Mouse (Mus musculus): ENCODE results near the gene C2cd6. TPM values are rescaled to one million over a fixed set of nuclear protein-coding genes. Genes with fewer than 3 reads are reported as not detected.

The C2cd6 gene
- total and polyA plus RNA-seq, 2 experiments from 2014 or later = not detected

DNA sequence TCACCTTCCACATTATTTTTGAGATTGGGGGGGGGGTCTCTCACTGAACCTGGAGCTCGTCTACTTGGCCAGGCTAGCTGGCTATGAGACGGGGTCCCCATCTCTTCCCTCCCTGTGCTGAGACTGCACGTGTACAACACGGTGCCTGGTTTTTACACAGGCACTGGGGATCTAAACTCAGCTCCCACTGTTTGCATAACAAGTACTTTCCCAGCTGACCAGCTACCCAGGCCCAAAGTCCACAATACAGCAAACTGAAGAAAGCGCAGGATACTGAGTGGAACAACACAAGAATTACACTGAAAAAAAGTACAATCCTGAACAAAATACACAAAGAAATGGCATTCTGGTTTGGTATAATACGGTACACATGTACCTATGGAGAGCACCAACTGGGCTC, 7.4 kb upstream of the C2cd6 start:
- no peak overlapping the region for H3K27ac ChIP-seq
- H3K9me3 ChIP-seq (ENCODE audit: low read length) = no peaks in the 10 kb centered on the region
- H3K4me2 ChIP-seq (ENCODE audit: low read depth, low read length) = no peak overlapping the region
- TF ChIP-seq CTCF (IDR thresholded peaks at IDR 0.05; ENCODE audit: low read depth) = no peak
- DNase-seq (ENCODE audit: low spot score) (no peak), ATAC-seq (no peak)
- 94% methylated on average over 6 of the region's 6 CpGs for WGBS
- H3K4me1 ChIP-seq (ENCODE audit: insufficient read depth, low read length) = no peaks in the 10 kb centered on the region
- H3K4me3 ChIP-seq (ENCODE audit: low read length) = no peak overlapping the region
- H3K36me3 ChIP-seq (ENCODE audit: insufficient read depth, low read length) = peaks cover 21% of the 10 kb centered on the region
- H3K27me3 ChIP-seq (ENCODE audit: insufficient read depth, low read length) = no peaks in the 10 kb centered on the region
- no peak overlapping the region for H3K9ac ChIP-seq (replicated peaks; ENCODE audit: low read length)

DNA sequence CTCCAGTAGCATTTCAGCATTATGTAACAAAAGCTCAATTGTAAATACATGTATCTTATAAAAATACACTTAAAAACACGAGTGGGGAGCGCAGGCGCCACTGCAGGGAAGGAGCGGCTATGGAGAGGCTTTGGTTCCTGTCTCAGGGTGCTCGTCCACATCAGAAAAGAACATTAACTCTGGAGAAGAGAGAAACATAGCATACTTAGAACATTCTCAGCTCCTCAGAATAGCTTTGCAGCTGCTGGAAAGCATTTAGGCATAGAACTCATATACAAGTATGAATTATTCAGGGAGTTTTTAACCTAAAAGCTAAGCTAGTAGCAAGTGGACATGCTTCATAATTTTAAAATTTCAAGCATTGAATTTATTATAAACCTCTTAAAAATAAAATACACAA, 6.3 kb upstream of the C2cd6 start:
- ATAC-seq (no peak), DNase-seq (ENCODE audit: low spot score) (no peak)
- Histone ChIP-seq H3K4me2 (ENCODE audit: low read depth, low read length) (no peak overlapping the region), H3K4me3 (ENCODE audit: low read length) (no peak overlapping the region), H3K27ac (no peak overlapping the region), H3K27me3 (ENCODE audit: insufficient read depth, low read length) (no peaks in the 10 kb centered on the region), H3K9ac (replicated peaks; ENCODE audit: low read length) (no peak overlapping the region), H3K9me3 (ENCODE audit: low read length) (no peaks in the 10 kb centered on the region), H3K4me1 (ENCODE audit: insufficient read depth, low read length) (no peaks in the 10 kb centered on the region), H3K36me3 (ENCODE audit: insufficient read depth, low read length) (peaks cover 16% of the 10 kb centered on the region)
- no peak for TF ChIP-seq CTCF (IDR thresholded peaks at IDR 0.05; ENCODE audit: low read depth)
- 92% methylated on average over 5 of the region's 5 CpGs for WGBS

DNA sequence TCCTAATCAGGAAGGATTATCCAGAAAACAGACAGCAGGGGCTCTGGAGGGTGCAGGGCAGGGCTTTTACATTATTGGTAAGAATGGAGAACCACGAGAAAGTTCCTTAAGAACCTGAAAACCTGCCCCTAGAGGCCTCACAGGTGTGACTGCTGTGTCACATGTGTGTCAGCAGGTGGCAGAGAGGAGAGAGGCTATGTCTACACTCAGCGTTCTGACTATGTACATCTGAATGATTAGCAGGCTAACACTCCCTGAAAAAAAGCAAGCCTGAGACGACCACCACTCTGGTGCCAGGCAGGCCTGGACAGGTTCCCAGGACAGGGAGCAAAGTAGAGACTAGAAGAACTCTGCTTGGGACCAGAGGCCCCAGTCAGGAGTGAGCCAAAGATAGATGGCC, 23.8 kb downstream of the C2cd6 start:
- Histone ChIP-seq H3K27me3 (ENCODE audit: insufficient read depth, low read length) (no peaks in the 10 kb centered on the region), H3K27ac (no peak overlapping the region), H3K9ac (replicated peaks; ENCODE audit: low read length) (no peak overlapping the region), H3K4me3 (ENCODE audit: low read length) (no peak overlapping the region), H3K9me3 (ENCODE audit: low read length) (no peaks in the 10 kb centered on the region), H3K4me1 (ENCODE audit: insufficient read depth, low read length) (no peaks in the 10 kb centered on the region), H3K4me2 (ENCODE audit: low read depth, low read length) (no peak overlapping the region), H3K36me3 (ENCODE audit: insufficient read depth, low read length) (no peaks in the 10 kb centered on the region)
- no peak for ATAC-seq
- WGBS = 41% methylated on average over 3 of the region's 3 CpGs
- peak; percentile 25; the same call in 1 of the 2 replicates for TF ChIP-seq CTCF (IDR thresholded peaks at IDR 0.05; ENCODE audit: low read depth)
- DNase-seq (ENCODE audit: low spot score) = no peak

DNA sequence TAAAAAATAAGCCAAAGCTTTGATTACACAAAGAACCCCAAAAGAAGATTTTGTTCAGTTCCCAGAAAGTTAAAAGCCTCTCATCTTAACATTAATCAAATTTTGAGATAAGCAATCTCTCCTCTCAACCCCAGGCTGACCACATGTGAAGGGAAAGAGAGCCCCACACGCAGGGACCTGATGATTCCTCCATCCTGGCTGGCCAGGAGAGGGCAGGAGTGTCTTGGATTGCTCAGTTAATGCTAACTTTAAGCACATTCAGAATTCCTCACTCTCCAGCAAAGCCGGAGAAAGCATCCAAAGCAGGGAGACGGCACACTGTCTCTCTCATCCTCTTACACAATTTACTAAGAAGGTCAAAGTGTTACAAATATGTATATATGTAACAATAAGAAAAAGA, 26.7 kb downstream of the C2cd6 start:
- no peak; the same call in 1 of the 2 replicates for ATAC-seq
- peak; percentile 67 for DNase-seq (ENCODE audit: low spot score)
- no peak overlapping the region for H3K27ac ChIP-seq

DNA sequence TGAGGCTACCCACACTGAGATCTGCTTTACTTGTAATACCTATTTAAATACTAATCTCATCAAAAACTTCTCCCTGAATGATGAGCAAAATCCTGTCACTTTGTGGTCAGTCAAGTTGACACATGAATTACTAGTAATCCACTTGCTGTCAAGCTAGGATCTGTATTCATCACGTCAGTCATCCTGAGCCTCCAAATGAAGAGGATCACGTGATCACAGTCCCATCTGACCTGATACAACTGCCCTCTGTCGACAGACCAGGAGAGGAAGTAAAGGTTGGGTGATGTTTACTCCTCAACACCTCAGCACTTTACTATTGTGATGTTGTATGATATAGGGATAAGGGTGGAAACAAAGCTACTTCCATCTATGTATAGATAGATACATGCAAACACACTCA, 31.0 kb downstream of the C2cd6 start:
- ATAC-seq (no peak), DNase-seq (ENCODE audit: low spot score) (no peak)
- Histone ChIP-seq H3K27ac (no peak overlapping the region), H3K9ac (replicated peaks; ENCODE audit: low read length) (no peak overlapping the region), H3K4me2 (ENCODE audit: low read depth, low read length) (no peak overlapping the region), H3K36me3 (ENCODE audit: insufficient read depth, low read length) (no peaks in the 10 kb centered on the region), H3K27me3 (ENCODE audit: insufficient read depth, low read length) (no peaks in the 10 kb centered on the region), H3K4me3 (ENCODE audit: low read length) (no peak overlapping the region), H3K4me1 (ENCODE audit: insufficient read depth, low read length) (no peaks in the 10 kb centered on the region), H3K9me3 (ENCODE audit: low read length) (no peaks in the 10 kb centered on the region)
- 66% methylated on average over 3 of the region's 3 CpGs for WGBS
- TF ChIP-seq CTCF (IDR thresholded peaks at IDR 0.05; ENCODE audit: low read depth) = no peak

More for the DNA sequence above, 26.7 kb downstream of the C2cd6 start:
- 5% methylated on average over 3 of the region's 3 CpGs for WGBS
- H3K4me3 ChIP-seq (ENCODE audit: low read length) = no peak overlapping the region
- H3K9ac ChIP-seq (replicated peaks; ENCODE audit: low read length) = no peak overlapping the region
- no peaks in the 10 kb centered on the region for H3K27me3 ChIP-seq (ENCODE audit: insufficient read depth, low read length)
- TF ChIP-seq CTCF (IDR thresholded peaks at IDR 0.05; ENCODE audit: low read depth) = peak; percentile 70
- no peaks in the 10 kb centered on the region for H3K9me3 ChIP-seq (ENCODE audit: low read length)
- H3K36me3 ChIP-seq (ENCODE audit: insufficient read depth, low read length) = no peaks in the 10 kb centered on the region
- H3K4me2 ChIP-seq (ENCODE audit: low read depth, low read length) = no peak overlapping the region
- H3K4me1 ChIP-seq (ENCODE audit: insufficient read depth, low read length) = no peaks in the 10 kb centered on the region

DNA sequence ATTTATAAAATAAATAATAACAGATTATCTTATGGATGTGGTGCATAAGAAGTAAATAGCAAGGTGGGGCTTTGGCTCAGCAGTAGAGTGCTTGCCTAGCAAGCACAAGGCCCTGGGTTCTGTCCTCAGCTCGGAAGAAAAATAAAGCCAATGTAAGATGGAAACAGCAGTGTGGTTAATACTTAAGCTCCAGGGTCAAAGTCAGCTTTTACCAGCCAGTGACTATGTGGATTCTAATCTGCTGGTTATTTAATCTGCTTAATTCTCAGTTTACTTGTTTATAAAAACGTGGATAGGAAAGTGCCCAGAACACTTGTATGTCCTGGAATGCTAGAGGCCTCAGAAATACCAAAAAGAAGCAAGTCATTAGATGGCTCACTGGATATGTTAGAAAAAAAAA, 37.7 kb downstream of the C2cd6 start:
- Histone ChIP-seq H3K36me3 (ENCODE audit: insufficient read depth, low read length) (no peaks in the 10 kb centered on the region), H3K27ac (no peak overlapping the region), H3K27me3 (ENCODE audit: insufficient read depth, low read length) (no peaks in the 10 kb centered on the region), H3K9me3 (ENCODE audit: low read length) (no peaks in the 10 kb centered on the region), H3K9ac (replicated peaks; ENCODE audit: low read length) (no peak overlapping the region), H3K4me1 (ENCODE audit: insufficient read depth, low read length) (no peaks in the 10 kb centered on the region), H3K4me3 (ENCODE audit: low read length) (no peak overlapping the region), H3K4me2 (ENCODE audit: low read depth, low read length) (no peak overlapping the region)
- TF ChIP-seq CTCF (IDR thresholded peaks at IDR 0.05; ENCODE audit: low read depth) = no peak
- DNase-seq (ENCODE audit: low spot score) (no peak), ATAC-seq (no peak)
- 73% methylated on average over 2 of the region's 2 CpGs for WGBS

DNA sequence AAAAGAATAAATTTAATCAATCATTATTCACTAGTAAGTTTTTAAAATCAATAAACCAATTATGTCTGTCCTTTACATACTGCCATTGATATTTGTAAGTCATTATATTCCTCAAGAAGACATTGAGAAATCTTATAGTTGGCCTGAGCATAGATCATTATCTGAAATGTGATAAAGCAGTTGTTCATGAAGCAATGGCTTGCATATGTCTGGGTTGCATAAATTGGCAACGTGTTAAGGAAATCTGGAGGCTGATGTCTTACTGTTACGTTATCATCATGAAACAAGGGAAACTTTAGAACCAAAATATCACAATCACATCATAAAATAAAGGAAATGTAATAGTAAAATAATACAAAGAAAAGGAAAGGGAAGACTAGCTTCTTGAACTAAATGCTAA, 43.4 kb downstream of the C2cd6 start:
- Histone ChIP-seq H3K4me3 (ENCODE audit: low read length) (no peak overlapping the region), H3K36me3 (ENCODE audit: insufficient read depth, low read length) (no peaks in the 10 kb centered on the region), H3K9me3 (ENCODE audit: low read length) (no peaks in the 10 kb centered on the region; the same call in 1 of the 2 replicates), H3K27me3 (ENCODE audit: insufficient read depth, low read length) (no peaks in the 10 kb centered on the region), H3K9ac (replicated peaks; ENCODE audit: low read length) (no peak overlapping the region), H3K4me2 (ENCODE audit: low read depth, low read length) (no peak overlapping the region), H3K27ac (no peak overlapping the region), H3K4me1 (ENCODE audit: insufficient read depth, low read length) (no peaks in the 10 kb centered on the region)
- DNase-seq (ENCODE audit: low spot score) (no peak), ATAC-seq (no peak)
- TF ChIP-seq CTCF (IDR thresholded peaks at IDR 0.05; ENCODE audit: low read depth) = no peak
- WGBS = 77% methylated on average over 2 of the region's 2 CpGs
